Comparison of ENCODE assay signal across 24 mouse cellular contexts in genomic region chr9:108521604-108522003, GRCm38 (mm10). TPM values are rescaled to one million over a fixed set of nuclear protein-coding genes. Genes with fewer than 3 reads are reported as not detected.
DNase-seq lines count a peak whose midpoint lies in the region; ATAC-seq and TF ChIP-seq lines count a peak whose summit lies in the region.
"Had no signal": no experiment of that assay in that cellular context is flagged by ENCODE, and none has a peak within 500 bp of the region (broad histone marks: within the 10 kb centered on the region; RNA-seq: fewer than 3 reads in every experiment).

No protein-coding gene starts in this region.

- H3K27ac ChIP-seq in lung, postnatal 0 days (ENCODE audit: low read length) = no peak overlapping the region
- H3K27ac ChIP-seq in CH12.LX (ENCODE audit: insufficient read depth, low read depth) = no peak overlapping the region
- H3K27ac ChIP-seq: embryonic facial prominence, embryonic 10.5 days; forebrain, embryonic 15.5 days; hindbrain, postnatal 0 days; limb, embryonic 13.5 days; liver, embryonic 12.5 days had no signal

- TF ChIP-seq EP300 in lung, postnatal 0 days (IDR thresholded peaks at IDR 0.05) = no peak
- no peak for TF ChIP-seq EP300 in CH12.LX (IDR thresholded peaks at IDR 0.05; ENCODE audit: low read length)

- H3K4me1 ChIP-seq in lung, postnatal 0 days (ENCODE audit: insufficient read depth, low read depth, low read length) = no peaks in the 10 kb centered on the region
- H3K4me1 ChIP-seq in CH12.LX (ENCODE audit: control insufficient read depth in 1 of 2, insufficient read depth in 2 of 2) = peaks cover 4 to 46% of the 10 kb centered on the region in 2 experiments; a peak in 3 of 4 replicates

- H3K4me3 ChIP-seq in lung, postnatal 0 days (ENCODE audit: low read depth, low read length) = no peak overlapping the region
- no peak overlapping the region for H3K4me3 ChIP-seq in CH12.LX (replicated peaks in 1 of 3; ENCODE audit: low read depth in 2 of 3, low read length in 2 of 3, poor library complexity in 1 of 3)
- H3K4me3 ChIP-seq: embryonic facial prominence, embryonic 10.5 days; forebrain, embryonic 15.5 days; heart, embryonic 12.5 days; limb, embryonic 13.5 days; liver, embryonic 12.5 days had no signal

- H3K27me3 ChIP-seq in lung, postnatal 0 days (replicated peaks; ENCODE audit: insufficient read depth, low read length) = no peaks in the 10 kb centered on the region
- no peaks in the 10 kb centered on the region for H3K27me3 ChIP-seq in CH12.LX (replicated peaks)
- H3K27me3 ChIP-seq: forebrain, embryonic 15.5 days; heart, embryonic 12.5 days; limb, embryonic 13.5 days; liver, embryonic 12.5 days had no signal

- no peak overlapping the region for H3K4me2 ChIP-seq in lung, postnatal 0 days (replicated peaks; ENCODE audit: low read depth, low read length)
- peak overlapping the region; percentile 21 for H3K4me2 ChIP-seq in CH12.LX (ENCODE audit: insufficient read depth, low read depth, poor library complexity, severe bottlenecking)
- H3K4me2 ChIP-seq: forebrain, embryonic 15.5 days; heart, embryonic 12.5 days; limb, embryonic 13.5 days; liver, embryonic 12.5 days had no signal

- TF ChIP-seq POLR2A in CH12.LX (IDR thresholded peaks at IDR 0.05; ENCODE audit: low read depth, low read length) = no peak

- no peak overlapping the region for H3K9ac ChIP-seq in lung, postnatal 0 days (replicated peaks; ENCODE audit: low read depth)
- no peak overlapping the region for H3K9ac ChIP-seq in CH12.LX (ENCODE audit: insufficient read depth, low read depth)
- H3K9ac ChIP-seq: forebrain, embryonic 15.5 days; heart, embryonic 12.5 days; limb, embryonic 13.5 days; liver, embryonic 12.5 days had no signal

- H3K36me3 ChIP-seq in lung, postnatal 0 days (ENCODE audit: insufficient read depth, low read length) = no peaks in the 10 kb centered on the region
- peaks cover 12 to 47% of the 10 kb centered on the region in 2 experiments for H3K36me3 ChIP-seq in CH12.LX (replicated peaks in 1 of 2; ENCODE audit: control insufficient read depth in 1 of 2, insufficient read depth in 1 of 2, low read length in 1 of 2)

- ATAC-seq in lung, postnatal 0 days = no peak
- ATAC-seq: CD4-positive, CD25-positive, alpha-beta regulatory T cell, adult 4 months; forebrain, embryonic 15.5 days; hindbrain, postnatal 0 days; liver, embryonic 12.5 days had no signal

- TF ChIP-seq CTCF in lung, postnatal 0 days (IDR thresholded peaks at IDR 0.05) = no peak
- TF ChIP-seq CTCF in CH12.LX (conservative IDR thresholded peaks at IDR 0.05 in 1 of 2, IDR thresholded peaks at IDR 0.05 in 1 of 2; ENCODE audit: low read depth in 2 of 2, low read length in 2 of 2) = no peak

- no peak for TF ChIP-seq RAD21 in CH12.LX (IDR thresholded peaks at IDR 0.05; ENCODE audit: low read depth, low read length)

- dilution Hi-C loops in CH12.LX (cut with MboI; ENCODE audit: extremely low pct_ligation_motif_present, extremely low pct_unique_long_range_greater_than_20kb, low sequenced_read_pairs) = no loop called here

- in situ Hi-C loops in CH12.LX (cut with MboI; ENCODE audit: low pct_ligation_motif_present, low pct_unique_long_range_greater_than_20kb, low sequenced_read_pairs) = no loop called here

- no peaks in the 10 kb centered on the region for H3K9me3 ChIP-seq in lung, postnatal 0 days (ENCODE audit: low read length)
- no peaks in the 10 kb centered on the region for H3K9me3 ChIP-seq in CH12.LX (replicated peaks; ENCODE audit: low read length)
- H3K9me3 ChIP-seq: embryonic facial prominence, embryonic 10.5 days; forebrain, embryonic 15.5 days; heart, embryonic 12.5 days; limb, embryonic 13.5 days; liver, embryonic 12.5 days had no signal

- WGBS in lung, postnatal 0 days = 60% methylated on average over 2 of the region's 2 CpGs

- peaks cover 81% of the 10 kb centered on the region for H3K79me2 ChIP-seq in CH12.LX (replicated peaks; ENCODE audit: control insufficient read depth, extremely low read depth, insufficient read depth, poor library complexity, severe bottlenecking)

- peak; percentile 32 for DNase-seq in lung, postnatal 0 days (ENCODE audit: low spot score)
- DNase-seq in lung, postnatal 36 days = no peak
- DNase-seq in CH12.LX (ENCODE audit: extremely low read depth) (no peak), NIH3T3 (ENCODE audit: low read depth) (peak; percentile 43)
- no peak for DNase-seq in layer of hippocampus, adult 9-11 months
- no peak for DNase-seq in frontal cortex, postnatal 10 days (ENCODE audit: low spot score in 2 of 2)
- no peak for DNase-seq in T-cell, adult 2 months (ENCODE audit: low spot score)
- DNase-seq: cerebellum, adult 11-12 months; cerebellum, postnatal 10 days; gastrocnemius, postnatal 14 days; heart, postnatal 14 days; kidney, adult 18-20 months; kidney, postnatal 4 days; lung, adult 18-20 months; lung, postnatal 14 days; right cerebral cortex, postnatal 4 days; thymus, postnatal 25 days had no signal

TF ChIP-seq in CH12.LX, 34 proteins besides CTCF, POLR2A, EP300 and RAD21:
- TF ChIP-seq JUND (conservative IDR thresholded peaks at IDR 0.05; ENCODE audit: low read depth, low read length) (peak; percentile 42; the same call in 1 of the 2 replicates), SMC3 (IDR thresholded peaks at IDR 0.05; ENCODE audit: low read depth, low read length) (no peak), BHLHE40 (IDR thresholded peaks at IDR 0.05; ENCODE audit: low read depth, low read length) (no peak), ZKSCAN1 (IDR thresholded peaks at IDR 0.05; ENCODE audit: borderline replicate concordance, low read depth, low read length) (no peak), JUN (IDR thresholded peaks at IDR 0.05; ENCODE audit: insufficient read depth, low read depth, low read length) (peak; percentile 18; the same call in 1 of the 2 replicates)

RNA-seq across cellular contexts. Expression of gene Qrich1, which starts 5.0 kb away (rescaled TPM):
- 58.1 and 58.3 TPM in 2 replicates for polyA plus RNA-seq in lung, postnatal 0 days (2015; fragmentation: Nextera tagmentation; extraction: Ambion mirVana)
- total RNA-seq in CH12.LX (2012; rRNA removed) (104 and 115 TPM in 2 replicates), CH12.LX (2014; rRNA removed) (117 and 118 TPM in 2 replicates)
- polyA plus RNA-seq in CH12.LX (2012; ENCODE audit: insufficient read length, low read depth) = 61.5 and 72.1 TPM in 2 replicates

RNA-seq across cellular contexts. Expression of gene Qars, which starts 14.1 kb away (rescaled TPM):
- 62.0 and 65.7 TPM in 2 replicates for polyA plus RNA-seq in lung, postnatal 0 days (2015; fragmentation: Nextera tagmentation; extraction: Ambion mirVana)
- total RNA-seq in CH12.LX (2012; rRNA removed) (271 and 322 TPM in 2 replicates), CH12.LX (2014; rRNA removed) (188 and 229 TPM in 2 replicates)
- polyA plus RNA-seq in CH12.LX (2012; ENCODE audit: insufficient read length, low read depth) = 270 and 293 TPM in 2 replicates

RNA-seq across cellular contexts. Expression of gene Usp19, which starts 31.2 kb away (rescaled TPM):
- 37.1 and 39.4 TPM in 2 replicates for polyA plus RNA-seq in lung, postnatal 0 days (2015; fragmentation: Nextera tagmentation; extraction: Ambion mirVana)
- 68.7 and 69.9 TPM in 2 replicates for total RNA-seq in CH12.LX (2012; rRNA removed)
- total RNA-seq in CH12.LX (2014; rRNA removed) = 36.5 TPM in 2 replicates
- polyA plus RNA-seq in CH12.LX (2012; ENCODE audit: insufficient read length, low read depth) = 84.2 and 106 TPM in 2 replicates

RNA-seq across cellular contexts. Expression of gene Impdh2, which starts 38.5 kb away (rescaled TPM):
- 55.6 and 56.2 TPM in 2 replicates for polyA plus RNA-seq in lung, postnatal 0 days (2015; fragmentation: Nextera tagmentation; extraction: Ambion mirVana)
- total RNA-seq in CH12.LX (2012; rRNA removed) = 405 and 494 TPM in 2 replicates
- 464 and 485 TPM in 2 replicates for total RNA-seq in CH12.LX (2014; rRNA removed)
- 472 and 483 TPM in 2 replicates for polyA plus RNA-seq in CH12.LX (2012; ENCODE audit: insufficient read length, low read depth)

RNA-seq across cellular contexts. Expression of gene Lamb2, which starts 42.1 kb away (rescaled TPM):
- 54.8 and 55.2 TPM in 2 replicates for polyA plus RNA-seq in lung, postnatal 0 days (2015; fragmentation: Nextera tagmentation; extraction: Ambion mirVana)
- 0.08 and 0.89 TPM in 2 replicates for total RNA-seq in CH12.LX (2012; rRNA removed)
- total RNA-seq in CH12.LX (2014; rRNA removed) = 0.04 TPM in 1 of 2 replicates, not detected in the other
- polyA plus RNA-seq in CH12.LX (2012; ENCODE audit: insufficient read length, low read depth) = 0.11 and 0.17 TPM in 2 replicates

Comparison
In these comparisons a context has a peak if more than half of its experiments do, and no peak if none do; other contexts are left out.
1. DNase-seq: peak in lung, postnatal 0 days (single experiment) and NIH3T3 (single experiment); none in lung, postnatal 36 days (single experiment), CH12.LX (single experiment), layer of hippocampus, adult 9-11 months (single experiment), frontal cortex, postnatal 10 days (0 of 2) and T-cell, adult 2 months (single experiment).